8 mouse cellular contexts compared by ENCODE assay signal in genomic region chr17:29078519-29079383, GRCm38 (mm10). TPM values are rescaled to one million over a fixed set of nuclear protein-coding genes. Genes with fewer than 3 reads are reported as not detected.
DNase-seq lines count a peak whose midpoint lies in the region; ATAC-seq and TF ChIP-seq lines count a peak whose summit lies in the region.

No protein-coding gene starts in this region.

- 4% methylated on average over 25 of the region's 25 CpGs for whole genome bisulfite sequencing in forebrain, embryonic 10.5 days
- 8% methylated on average over 25 of the region's 25 CpGs for WGBS in limb, embryonic 12.5 days
- 5% methylated on average over 25 of the region's 25 CpGs for WGBS in midbrain, embryonic 12.5 days

- peak overlapping the region; percentile 63 for H3K27ac ChIP-seq in layer of hippocampus, adult 2 months
- H3K27ac ChIP-seq in forebrain, embryonic 10.5 days: peak overlapping the region; percentile 79
- H3K27ac ChIP-seq in limb, embryonic 12.5 days: peak overlapping the region; percentile 45; the same call in 1 of the 2 replicates
- H3K27ac ChIP-seq in midbrain, embryonic 12.5 days (replicated peaks): no peak overlapping the region

- intact Hi-C loops in heart, postnatal 14 days (cut with DNase I): loop anchor here (2.0 kb wide), 1 partner anchor 14 kb away; no protein-coding TSS in a partner anchor

- DNase-seq in layer of hippocampus, adult 2 months (ENCODE audit: low spot score in 2 of 2): peak in 1 of 2 experiments; percentile 23
- no peak for DNase-seq in layer of hippocampus, postnatal 14 days (ENCODE audit: low spot score in 2 of 2)
- DNase-seq in ZHBTc4 (ENCODE audit: low read depth, low spot score): peak; percentile 93
- peak; percentile 45 for DNase-seq in forebrain, embryonic 10.5 days (ENCODE audit: extremely low spot score, low spot score)
- DNase-seq in heart, postnatal 14 days: peak; percentile 72 to 75
- DNase-seq in cerebellum, adult 8-10 months: no peak

- peak overlapping the region; percentile 52 for H3K4me2 ChIP-seq in limb, embryonic 12.5 days
- H3K4me2 ChIP-seq in midbrain, embryonic 12.5 days (replicated peaks): peak overlapping the region; percentile 41

- H3K27me3 ChIP-seq in forebrain, embryonic 10.5 days (ENCODE audit: poor library complexity, severe bottlenecking): peaks cover 57% of the 10 kb centered on the region
- peaks cover 44% of the 10 kb centered on the region for H3K27me3 ChIP-seq in limb, embryonic 12.5 days
- H3K27me3 ChIP-seq in midbrain, embryonic 12.5 days: peaks cover 51% of the 10 kb centered on the region

- H3K4me1 ChIP-seq in forebrain, embryonic 10.5 days: peaks cover 48% of the 10 kb centered on the region
- H3K4me1 ChIP-seq in limb, embryonic 12.5 days (replicated peaks): peaks cover 24% of the 10 kb centered on the region
- peaks cover 28% of the 10 kb centered on the region for H3K4me1 ChIP-seq in midbrain, embryonic 12.5 days

- ATAC-seq in limb, embryonic 12.5 days (ENCODE audit: insufficient number of reproducible peaks, insufficient read depth, low FRiP score, low TSS enrichment, low read depth): no peak
- no peak for ATAC-seq in midbrain, embryonic 12.5 days (ENCODE audit: low FRiP score, low read depth)

- H3K9me3 ChIP-seq in forebrain, embryonic 10.5 days: peaks cover 6% of the 10 kb centered on the region; the same call in 1 of the 2 replicates
- H3K9me3 ChIP-seq in limb, embryonic 12.5 days: no peaks in the 10 kb centered on the region
- H3K9me3 ChIP-seq in midbrain, embryonic 12.5 days: no peaks in the 10 kb centered on the region

- H3K36me3 ChIP-seq in forebrain, embryonic 10.5 days (replicated peaks): no peaks in the 10 kb centered on the region
- H3K36me3 ChIP-seq in limb, embryonic 12.5 days: no peaks in the 10 kb centered on the region
- H3K36me3 ChIP-seq in midbrain, embryonic 12.5 days: no peaks in the 10 kb centered on the region

- H3K4me3 ChIP-seq in layer of hippocampus, adult 2 months: peak overlapping the region; percentile 34
- H3K4me3 ChIP-seq in forebrain, embryonic 10.5 days: peak overlapping the region; percentile 40
- H3K4me3 ChIP-seq in limb, embryonic 12.5 days (replicated peaks): peak overlapping the region; percentile 25
- no peak overlapping the region for H3K4me3 ChIP-seq in midbrain, embryonic 12.5 days

- no peak overlapping the region for H3K9ac ChIP-seq in limb, embryonic 12.5 days (replicated peaks)
- no peak overlapping the region for H3K9ac ChIP-seq in midbrain, embryonic 12.5 days (replicated peaks)

- TF ChIP-seq CTCF in layer of hippocampus, adult 2 months (conservative IDR thresholded peaks at IDR 0.05): no peak

RNA-seq across cellular contexts. Expression of gene Cdkn1a, which starts 12.0 kb away (rescaled TPM):
- 10 to 100 TPM in 1 of 2 experiments, 1 to 10 TPM in 1; 8.2 to 14.5 TPM for total RNA-seq in layer of hippocampus, adult 2 months (2021)
- total RNA-seq in layer of hippocampus, postnatal 14 days (2021): 10 to 100 TPM; 24.9 to 26.0 TPM
- 14.0 and 16.8 TPM in 2 replicates for polyA plus RNA-seq in forebrain, embryonic 10.5 days (2016; fragmentation: Nextera tagmentation; extraction: Ambion mirVana)
- total RNA-seq in heart, postnatal 14 days (2021): 100 to 1,000 TPM; 105 to 121 TPM
- polyA plus RNA-seq in limb, embryonic 12.5 days (2016; fragmentation: Nextera tagmentation; extraction: Ambion mirVana): 54.1 and 59.9 TPM in 2 replicates
- 23.5 and 24.8 TPM in 2 replicates for polyA plus RNA-seq in midbrain, embryonic 12.5 days (2016; fragmentation: Nextera tagmentation; extraction: Ambion mirVana)

RNA-seq across cellular contexts. Expression of gene Rab44, which starts 35.2 kb away (rescaled TPM):
- under 1 TPM in 1 of 2 experiments, not detected in 1; 0.17 TPM for total RNA-seq in layer of hippocampus, adult 2 months (2021)
- total RNA-seq in layer of hippocampus, postnatal 14 days (2021): under 1 TPM; 0.12 to 0.26 TPM
- 0.20 and 0.25 TPM in 2 replicates for polyA plus RNA-seq in forebrain, embryonic 10.5 days (2016; fragmentation: Nextera tagmentation; extraction: Ambion mirVana)
- total RNA-seq in heart, postnatal 14 days (2021): under 1 TPM; 0.73 to 0.76 TPM
- polyA plus RNA-seq in limb, embryonic 12.5 days (2016; fragmentation: Nextera tagmentation; extraction: Ambion mirVana): 0.14 and 0.26 TPM in 2 replicates
- 0.29 TPM in 1 of 2 replicates, not detected in the other for polyA plus RNA-seq in midbrain, embryonic 12.5 days (2016; fragmentation: Nextera tagmentation; extraction: Ambion mirVana)

RNA-seq across cellular contexts. Expression of gene Srsf3, which starts 46.3 kb away (rescaled TPM):
- 100 to 1,000 TPM; 125 to 130 TPM for total RNA-seq in layer of hippocampus, adult 2 months (2021)
- total RNA-seq in layer of hippocampus, postnatal 14 days (2021): 100 to 1,000 TPM; 127 to 160 TPM
- 884 TPM in 2 replicates for polyA plus RNA-seq in forebrain, embryonic 10.5 days (2016; fragmentation: Nextera tagmentation; extraction: Ambion mirVana)
- total RNA-seq in heart, postnatal 14 days (2021): 100 to 1,000 TPM in 1 of 2 experiments, 10 to 100 TPM in 1; 99.7 to 120 TPM
- polyA plus RNA-seq in limb, embryonic 12.5 days (2016; fragmentation: Nextera tagmentation; extraction: Ambion mirVana): 798 and 826 TPM in 2 replicates
- polyA plus RNA-seq in midbrain, embryonic 12.5 days (2016; fragmentation: Nextera tagmentation; extraction: Ambion mirVana): 730 and 734 TPM in 2 replicates

Comparison
In these comparisons a context has a peak if more than half of its experiments do, and no peak if none do; other contexts are left out.
1. DNase-seq: peak in ZHBTc4 (single experiment), forebrain, embryonic 10.5 days (single experiment) and heart, postnatal 14 days (2 of 2); none in layer of hippocampus, postnatal 14 days (0 of 2) and cerebellum, adult 8-10 months (single experiment).